Mouse (Mus musculus): ENCODE data around the gene Ndufa8. TPM values are rescaled to one million over a fixed set of nuclear protein-coding genes. Genes with fewer than 3 reads are reported as not detected.

The Ndufa8 gene
- 334 and 351 TPM in 2 replicates for polyA plus RNA-seq (2015; fragmentation: Nextera tagmentation; extraction: Ambion mirVana)

- peak within 1 kb of the TSS; percentile 71 for H3K27ac ChIP-seq (ENCODE audit: low read length)
- H3K4me3 ChIP-seq (ENCODE audit: low read length): peak within 1 kb of the TSS; percentile 91
- H3K4me2 ChIP-seq (ENCODE audit: low read depth, low read length): peak within 1 kb of the TSS; percentile 82
- no peaks in the 10 kb centered on the region; the same call in 1 of the 2 replicates for H3K36me3 ChIP-seq (ENCODE audit: control insufficient read depth, insufficient read depth, low read length)
- peaks cover 17% of the 10 kb centered on the region for H3K4me1 ChIP-seq (ENCODE audit: control insufficient read depth, insufficient read depth, low read length)
- H3K27me3 ChIP-seq (replicated peaks; ENCODE audit: control insufficient read depth, insufficient read depth, low read length): no peaks in the 10 kb centered on the region
- H3K9me3 ChIP-seq (ENCODE audit: control insufficient read depth, low read length): no peaks in the 10 kb centered on the region
- peak within 1 kb of the TSS; percentile 91 for H3K9ac ChIP-seq (ENCODE audit: low read depth, low read length)
- under 1% methylated on average over 44 of the region's 44 CpGs for WGBS
- peak; percentile 99 for ATAC-seq
Observed at GRCm38 (mm10) chr2:36048748-36049566, at the start of gene Ndufa8, which contains the start of gene Morn5. Ndufa8 (minus strand) TSS chr2:36049406. Morn5 (plus strand) TSS chr2:36049458.

DNA sequence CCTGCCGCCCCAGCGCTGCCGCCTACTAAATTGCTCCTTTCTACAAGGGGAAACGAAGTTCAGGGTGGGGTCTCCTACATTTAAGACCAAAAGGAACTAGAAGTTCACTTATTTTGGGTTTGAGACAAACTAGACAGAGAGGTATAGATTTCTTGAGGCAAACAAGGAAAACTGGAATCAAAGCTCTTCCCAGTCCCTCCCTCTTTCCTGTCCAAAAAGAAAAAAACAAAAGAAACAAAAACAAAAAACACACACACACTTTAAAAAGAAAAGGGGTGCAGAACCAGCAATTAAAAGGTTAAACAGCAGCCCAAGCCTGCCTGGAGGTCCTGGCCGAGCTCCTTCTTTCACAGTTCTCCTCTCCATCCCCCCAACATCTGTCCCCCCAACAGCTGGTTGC, 48.8 kb upstream of the Ndufa8 start:
- no peaks in the 10 kb centered on the region for H3K9me3 ChIP-seq (ENCODE audit: control insufficient read depth, low read length)
- no peak for ATAC-seq
- H3K4me1 ChIP-seq (ENCODE audit: control insufficient read depth, insufficient read depth, low read length): peaks cover 4% of the 10 kb centered on the region; the same call in 1 of the 2 replicates
- WGBS: 10% methylated on average over 5 of the region's 5 CpGs
- H3K4me2 ChIP-seq (ENCODE audit: low read depth, low read length): no peak overlapping the region
- no peak overlapping the region for H3K4me3 ChIP-seq (ENCODE audit: low read length)
- H3K9ac ChIP-seq (ENCODE audit: low read depth, low read length): no peak overlapping the region
- H3K27ac ChIP-seq (ENCODE audit: low read length): no peak overlapping the region
- peaks cover 93% of the 10 kb centered on the region for H3K27me3 ChIP-seq (replicated peaks; ENCODE audit: control insufficient read depth, insufficient read depth, low read length)
- H3K36me3 ChIP-seq (ENCODE audit: control insufficient read depth, insufficient read depth, low read length): no peaks in the 10 kb centered on the region

GRCm38 (mm10) chr2:36097129-36097815, 48.1 kb upstream of the Ndufa8 start:
- no peak for ATAC-seq
- peaks cover 92% of the 10 kb centered on the region for H3K27me3 ChIP-seq (replicated peaks; ENCODE audit: control insufficient read depth, insufficient read depth, low read length)
- 7% methylated on average over 18 of the region's 18 CpGs for WGBS

DNA sequence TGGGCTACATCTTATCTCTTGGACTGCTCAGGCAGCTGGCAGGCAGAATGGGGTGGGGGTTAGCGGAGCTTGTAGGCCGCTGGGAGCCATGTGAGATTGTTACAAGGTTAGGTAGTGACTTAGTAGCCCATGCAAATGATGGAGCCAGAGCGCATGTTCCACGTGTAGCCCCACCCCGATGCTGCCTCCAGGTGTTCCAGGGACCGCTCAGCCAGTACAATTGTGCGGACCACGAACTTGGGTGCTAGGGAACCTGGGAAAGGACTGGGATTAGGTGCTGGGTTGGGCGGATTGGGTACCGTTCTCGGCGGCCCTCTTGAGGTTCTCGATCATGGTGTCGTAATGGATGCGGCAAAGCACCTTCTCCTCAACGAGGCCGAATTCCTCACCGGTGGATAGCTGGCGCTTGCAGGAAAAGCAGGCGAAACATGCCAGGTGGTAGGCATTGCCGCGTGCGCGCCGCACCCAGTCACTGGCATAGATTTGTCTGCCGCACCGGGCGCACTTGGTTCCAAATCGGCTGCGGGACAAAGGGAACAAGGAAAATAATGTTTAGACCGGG, 44.8 kb upstream of the Ndufa8 start:
- Histone ChIP-seq H3K4me3 (ENCODE audit: low read length) (no peak overlapping the region; the same call in 1 of the 2 replicates), H3K27me3 (replicated peaks; ENCODE audit: control insufficient read depth, insufficient read depth, low read length) (peaks cover 86% of the 10 kb centered on the region), H3K4me1 (ENCODE audit: control insufficient read depth, insufficient read depth, low read length) (peaks cover 13% of the 10 kb centered on the region), H3K4me2 (ENCODE audit: low read depth, low read length) (0 out of 2 replicates have a peak overlapping the region, but pooled peaks have one; percentile 5), H3K36me3 (ENCODE audit: control insufficient read depth, insufficient read depth, low read length) (no peaks in the 10 kb centered on the region), H3K9ac (ENCODE audit: low read depth, low read length) (no peak overlapping the region), H3K9me3 (ENCODE audit: control insufficient read depth, low read length) (no peaks in the 10 kb centered on the region), H3K27ac (ENCODE audit: low read length) (no peak overlapping the region)
- no peak for ATAC-seq
- WGBS: 8% methylated on average over 31 of the region's 31 CpGs

More at GRCm38 (mm10) chr2:36097129-36097815, 48.1 kb upstream of the Ndufa8 start:
- no peaks in the 10 kb centered on the region for H3K9me3 ChIP-seq (ENCODE audit: control insufficient read depth, low read length)
- no peaks in the 10 kb centered on the region for H3K36me3 ChIP-seq (ENCODE audit: control insufficient read depth, insufficient read depth, low read length)
- peaks cover 4% of the 10 kb centered on the region; the same call in 1 of the 2 replicates for H3K4me1 ChIP-seq (ENCODE audit: control insufficient read depth, insufficient read depth, low read length)
- H3K4me3 ChIP-seq (ENCODE audit: low read length): no peak overlapping the region
- H3K4me2 ChIP-seq (ENCODE audit: low read depth, low read length): no peak overlapping the region
- no peak overlapping the region for H3K9ac ChIP-seq (ENCODE audit: low read depth, low read length)
- H3K27ac ChIP-seq (ENCODE audit: low read length): no peak overlapping the region

GRCm38 (mm10) chr2:36093301-36093700, 44.1 kb upstream of the Ndufa8 start:
- Histone ChIP-seq H3K36me3 (ENCODE audit: control insufficient read depth, insufficient read depth, low read length) (no peaks in the 10 kb centered on the region), H3K4me3 (ENCODE audit: low read length) (no peak overlapping the region), H3K4me1 (ENCODE audit: control insufficient read depth, insufficient read depth, low read length) (peaks cover 13% of the 10 kb centered on the region), H3K4me2 (ENCODE audit: low read depth, low read length) (no peak overlapping the region), H3K9me3 (ENCODE audit: control insufficient read depth, low read length) (no peaks in the 10 kb centered on the region), H3K9ac (ENCODE audit: low read depth, low read length) (no peak overlapping the region), H3K27me3 (replicated peaks; ENCODE audit: control insufficient read depth, insufficient read depth, low read length) (peaks cover 81% of the 10 kb centered on the region), H3K27ac (ENCODE audit: low read length) (no peak overlapping the region)
- ATAC-seq: no peak
- 23% methylated on average over 7 of the region's 7 CpGs for WGBS

- H3K27ac ChIP-seq (ENCODE audit: low read length): no peak overlapping the region
- peaks cover 13% of the 10 kb centered on the region for H3K4me1 ChIP-seq (ENCODE audit: control insufficient read depth, insufficient read depth, low read length)
- H3K27me3 ChIP-seq (replicated peaks; ENCODE audit: control insufficient read depth, insufficient read depth, low read length): peaks cover 77% of the 10 kb centered on the region
- H3K9me3 ChIP-seq (ENCODE audit: control insufficient read depth, low read length): no peaks in the 10 kb centered on the region
- 6% methylated on average over 4 of the region's 4 CpGs for WGBS
- no peak overlapping the region for H3K4me3 ChIP-seq (ENCODE audit: low read length)
- no peak for ATAC-seq
- no peak overlapping the region for H3K4me2 ChIP-seq (ENCODE audit: low read depth, low read length)
- H3K9ac ChIP-seq (ENCODE audit: low read depth, low read length): no peak overlapping the region
- H3K36me3 ChIP-seq (ENCODE audit: control insufficient read depth, insufficient read depth, low read length): no peaks in the 10 kb centered on the region
Observed at GRCm38 (mm10) chr2:36092748-36093147, 43.5 kb upstream of the Ndufa8 start.

GRCm38 (mm10) chr2:36090853-36091741, 41.9 kb upstream of the Ndufa8 start:
- Histone ChIP-seq H3K4me3 (ENCODE audit: low read length) (peak overlapping the region; percentile 49), H3K9me3 (ENCODE audit: control insufficient read depth, low read length) (no peaks in the 10 kb centered on the region), H3K4me1 (ENCODE audit: control insufficient read depth, insufficient read depth, low read length) (peaks cover 13% of the 10 kb centered on the region), H3K27me3 (replicated peaks; ENCODE audit: control insufficient read depth, insufficient read depth, low read length) (peaks cover 68% of the 10 kb centered on the region), H3K4me2 (ENCODE audit: low read depth, low read length) (peak overlapping the region; percentile 85), H3K36me3 (ENCODE audit: control insufficient read depth, insufficient read depth, low read length) (no peaks in the 10 kb centered on the region), H3K27ac (ENCODE audit: low read length) (no peak overlapping the region), H3K9ac (ENCODE audit: low read depth, low read length) (no peak overlapping the region)
- peak; percentile 92 for ATAC-seq
- 3% methylated on average over 70 of the region's 70 CpGs for WGBS

- peaks cover 49% of the 10 kb centered on the region for H3K27me3 ChIP-seq (replicated peaks; ENCODE audit: control insufficient read depth, insufficient read depth, low read length)
- 59% methylated on average over 3 of the region's 3 CpGs for WGBS
Observed at GRCm38 (mm10) chr2:36089190-36089589, 40.0 kb upstream of the Ndufa8 start.

More at GRCm38 (mm10) chr2:36089190-36089589, 40.0 kb upstream of the Ndufa8 start:
- H3K36me3 ChIP-seq (ENCODE audit: control insufficient read depth, insufficient read depth, low read length): no peaks in the 10 kb centered on the region
- H3K4me1 ChIP-seq (ENCODE audit: control insufficient read depth, insufficient read depth, low read length): peaks cover 13% of the 10 kb centered on the region
- H3K27ac ChIP-seq (ENCODE audit: low read length): no peak overlapping the region
- no peak for ATAC-seq
- H3K9me3 ChIP-seq (ENCODE audit: control insufficient read depth, low read length): no peaks in the 10 kb centered on the region
- no peak overlapping the region for H3K4me2 ChIP-seq (ENCODE audit: low read depth, low read length)
- H3K4me3 ChIP-seq (ENCODE audit: low read length): no peak overlapping the region
- H3K9ac ChIP-seq (ENCODE audit: low read depth, low read length): no peak overlapping the region
